Mouse (Mus musculus): ENCODE measurements around the gene Tmbim4. TPM values are rescaled to one million over a fixed set of nuclear protein-coding genes. Genes with fewer than 3 reads are reported as not detected.

Tmbim4 gene
- polyA plus RNA-seq (2014; fragmentation: Nextera tagmentation; extraction: Ambion mirVana) = 116 and 120 TPM in 2 replicates

- peak; percentile 46; the same call in 1 of the 2 replicates for ATAC-seq (ENCODE audit: low read depth)
- peak within 1 kb of the TSS; percentile 57 for H3K4me2 ChIP-seq (ENCODE audit: low read depth, low read length)
- H3K4me3 ChIP-seq (ENCODE audit: low read depth, low read length) = peak within 1 kb of the TSS; percentile 38
- no peak within 1 kb of the TSS for H3K27ac ChIP-seq (ENCODE audit: low read depth, low read length)
- H3K36me3 ChIP-seq (ENCODE audit: control insufficient read depth, insufficient read depth, low read length) = no peaks in the 10 kb centered on the region
- peaks cover 6% of the 10 kb centered on the region; the same call in 1 of the 2 replicates for H3K4me1 ChIP-seq (ENCODE audit: control insufficient read depth, insufficient read depth, low read length)
- H3K9me3 ChIP-seq (ENCODE audit: control insufficient read depth, low read length) = no peaks in the 10 kb centered on the region
- WGBS = 1% methylated on average over 60 of the region's 65 CpGs
- peaks cover 3% of the 10 kb centered on the region; the same call in 1 of the 2 replicates for H3K27me3 ChIP-seq (ENCODE audit: control insufficient read depth, insufficient read depth, low read length)
- H3K9ac ChIP-seq (replicated peaks; ENCODE audit: low read depth, low read length) = 0 out of 2 replicates have a peak within 1 kb of the TSS, but pooled peaks have one; percentile 30
These were observed at the start of gene Tmbim4 for GRCm38 (mm10) chr10:120201131-120201921. Gene Tmbim4 (plus strand): TSS chr10:120201590.

GRCm38 (mm10) chr10:120151672-120152071, 49.7 kb upstream of the Tmbim4 start:
- H3K9ac ChIP-seq (replicated peaks; ENCODE audit: low read depth, low read length) = no peak overlapping the region
- WGBS = 95% methylated on average over 7 of the region's 7 CpGs
- H3K27me3 ChIP-seq (ENCODE audit: control insufficient read depth, insufficient read depth, low read length) = no peaks in the 10 kb centered on the region
- H3K36me3 ChIP-seq (ENCODE audit: control insufficient read depth, insufficient read depth, low read length) = no peaks in the 10 kb centered on the region
- no peaks in the 10 kb centered on the region for H3K9me3 ChIP-seq (ENCODE audit: control insufficient read depth, low read length)
- no peak overlapping the region for H3K4me3 ChIP-seq (ENCODE audit: low read depth, low read length)
- no peak for ATAC-seq (ENCODE audit: low read depth)
- no peak overlapping the region for H3K4me2 ChIP-seq (ENCODE audit: low read depth, low read length)
- no peak overlapping the region for H3K27ac ChIP-seq (ENCODE audit: low read depth, low read length)
- no peaks in the 10 kb centered on the region for H3K4me1 ChIP-seq (ENCODE audit: control insufficient read depth, insufficient read depth, low read length)

GRCm38 (mm10) chr10:120153911-120154310, 47.5 kb upstream of the Tmbim4 start:
- no peak overlapping the region for H3K4me3 ChIP-seq (ENCODE audit: low read depth, low read length)
- H3K27ac ChIP-seq (ENCODE audit: low read depth, low read length) = no peak overlapping the region
- H3K4me1 ChIP-seq (ENCODE audit: control insufficient read depth, insufficient read depth, low read length) = no peaks in the 10 kb centered on the region
- ATAC-seq (ENCODE audit: low read depth) = no peak
- 92% methylated on average over 2 of the region's 2 CpGs for WGBS
- no peak overlapping the region for H3K9ac ChIP-seq (replicated peaks; ENCODE audit: low read depth, low read length)
- no peaks in the 10 kb centered on the region for H3K36me3 ChIP-seq (ENCODE audit: control insufficient read depth, insufficient read depth, low read length)
- no peak overlapping the region for H3K4me2 ChIP-seq (ENCODE audit: low read depth, low read length)
- no peaks in the 10 kb centered on the region for H3K9me3 ChIP-seq (ENCODE audit: control insufficient read depth, low read length)
- H3K27me3 ChIP-seq (ENCODE audit: control insufficient read depth, insufficient read depth, low read length) = no peaks in the 10 kb centered on the region

GRCm38 (mm10) chr10:120160533-120160932, 40.9 kb upstream of the Tmbim4 start:
- Histone ChIP-seq H3K9ac (replicated peaks; ENCODE audit: low read depth, low read length) (no peak overlapping the region), H3K9me3 (ENCODE audit: control insufficient read depth, low read length) (no peaks in the 10 kb centered on the region), H3K4me1 (ENCODE audit: control insufficient read depth, insufficient read depth, low read length) (no peaks in the 10 kb centered on the region), H3K27ac (ENCODE audit: low read depth, low read length) (no peak overlapping the region), H3K4me2 (ENCODE audit: low read depth, low read length) (no peak overlapping the region), H3K27me3 (ENCODE audit: control insufficient read depth, insufficient read depth, low read length) (no peaks in the 10 kb centered on the region), H3K4me3 (ENCODE audit: low read depth, low read length) (no peak overlapping the region), H3K36me3 (ENCODE audit: control insufficient read depth, insufficient read depth, low read length) (no peaks in the 10 kb centered on the region)
- 83% methylated on average over 9 of the region's 9 CpGs for WGBS
- ATAC-seq (ENCODE audit: low read depth) = no peak

GRCm38 (mm10) chr10:120162840-120163239, 38.5 kb upstream of the Tmbim4 start:
- Histone ChIP-seq H3K4me1 (ENCODE audit: control insufficient read depth, insufficient read depth, low read length) (no peaks in the 10 kb centered on the region), H3K4me3 (ENCODE audit: low read depth, low read length) (no peak overlapping the region), H3K36me3 (ENCODE audit: control insufficient read depth, insufficient read depth, low read length) (no peaks in the 10 kb centered on the region), H3K27me3 (ENCODE audit: control insufficient read depth, insufficient read depth, low read length) (no peaks in the 10 kb centered on the region), H3K27ac (ENCODE audit: low read depth, low read length) (no peak overlapping the region), H3K9me3 (ENCODE audit: control insufficient read depth, low read length) (no peaks in the 10 kb centered on the region), H3K4me2 (ENCODE audit: low read depth, low read length) (no peak overlapping the region), H3K9ac (replicated peaks; ENCODE audit: low read depth, low read length) (no peak overlapping the region)
- WGBS = 90% methylated on average over 10 of the region's 10 CpGs
- no peak for ATAC-seq (ENCODE audit: low read depth)

GRCm38 (mm10) chr10:120163490-120163889, 37.9 kb upstream of the Tmbim4 start:
- no peak for ATAC-seq (ENCODE audit: low read depth)

GRCm38 (mm10) chr10:120164931-120165792, 36.2 kb upstream of the Tmbim4 start:
- WGBS = 87% methylated on average over 19 of the region's 19 CpGs
- no peak for ATAC-seq (ENCODE audit: low read depth)

More at GRCm38 (mm10) chr10:120163490-120163889, 37.9 kb upstream of the Tmbim4 start:
- 93% methylated on average over 7 of the region's 7 CpGs for WGBS
- Histone ChIP-seq H3K27me3 (ENCODE audit: control insufficient read depth, insufficient read depth, low read length) (no peaks in the 10 kb centered on the region), H3K36me3 (ENCODE audit: control insufficient read depth, insufficient read depth, low read length) (no peaks in the 10 kb centered on the region), H3K9ac (replicated peaks; ENCODE audit: low read depth, low read length) (no peak overlapping the region), H3K4me2 (ENCODE audit: low read depth, low read length) (no peak overlapping the region), H3K9me3 (ENCODE audit: control insufficient read depth, low read length) (no peaks in the 10 kb centered on the region), H3K27ac (ENCODE audit: low read depth, low read length) (no peak overlapping the region), H3K4me1 (ENCODE audit: control insufficient read depth, insufficient read depth, low read length) (no peaks in the 10 kb centered on the region), H3K4me3 (ENCODE audit: low read depth, low read length) (no peak overlapping the region)

GRCm38 (mm10) chr10:120165793-120166503, 35.4 kb upstream of the Tmbim4 start:
- no peak overlapping the region for H3K9ac ChIP-seq (replicated peaks; ENCODE audit: low read depth, low read length)
- no peak for ATAC-seq (ENCODE audit: low read depth)
- no peaks in the 10 kb centered on the region for H3K27me3 ChIP-seq (ENCODE audit: control insufficient read depth, insufficient read depth, low read length)
- H3K27ac ChIP-seq (ENCODE audit: low read depth, low read length) = no peak overlapping the region
- 91% methylated on average over 17 of the region's 17 CpGs for WGBS
- no peak overlapping the region for H3K4me2 ChIP-seq (ENCODE audit: low read depth, low read length)
- H3K9me3 ChIP-seq (ENCODE audit: control insufficient read depth, low read length) = no peaks in the 10 kb centered on the region
- H3K4me3 ChIP-seq (ENCODE audit: low read depth, low read length) = no peak overlapping the region
- no peaks in the 10 kb centered on the region for H3K4me1 ChIP-seq (ENCODE audit: control insufficient read depth, insufficient read depth, low read length)
- no peaks in the 10 kb centered on the region for H3K36me3 ChIP-seq (ENCODE audit: control insufficient read depth, insufficient read depth, low read length)

More at GRCm38 (mm10) chr10:120164931-120165792, 36.2 kb upstream of the Tmbim4 start:
- Histone ChIP-seq H3K4me1 (ENCODE audit: control insufficient read depth, insufficient read depth, low read length) (no peaks in the 10 kb centered on the region), H3K27ac (ENCODE audit: low read depth, low read length) (no peak overlapping the region), H3K36me3 (ENCODE audit: control insufficient read depth, insufficient read depth, low read length) (no peaks in the 10 kb centered on the region), H3K9me3 (ENCODE audit: control insufficient read depth, low read length) (no peaks in the 10 kb centered on the region), H3K4me3 (ENCODE audit: low read depth, low read length) (no peak overlapping the region), H3K27me3 (ENCODE audit: control insufficient read depth, insufficient read depth, low read length) (no peaks in the 10 kb centered on the region), H3K9ac (replicated peaks; ENCODE audit: low read depth, low read length) (no peak overlapping the region), H3K4me2 (ENCODE audit: low read depth, low read length) (no peak overlapping the region)

Measured in neural tube, embryonic 14.5 days (tissue).